Mouse (Mus musculus) kidney, embryonic 16.5 days (tissue): Measurements from ENCODE around the gene Brsk1. TPM values are rescaled to one million over a fixed set of nuclear protein-coding genes. Genes with fewer than 3 reads are reported as not detected.

ENCODE experiments used
- ATAC-seq: fragments of 200-750 bp; cut with Nextera tagmentation; 2 replicates; pipeline ENCODE4 v1.8.0; 2017; ENCODE audit warnings: moderate TSS enrichment; ENCODE audit not compliant: low FRiP score, low TSS enrichment
- H3K27ac ChIP-seq: fragments of 300-500 bp; sonication (generic); 2 replicates; pipeline ENCODE4 v1.5.1; 2014; ENCODE audit warnings: low read length
- H3K27me3 ChIP-seq: fragments of 300-500 bp; sonication (generic); 2 replicates; pipeline ENCODE4 v1.6.1; 2014; ENCODE audit warnings: low read length, control low read depth, mixed read lengths; ENCODE audit not compliant: insufficient read depth
- H3K36me3 ChIP-seq: fragments of 300-500 bp; sonication (generic); 2 replicates; pipeline ENCODE4 v1.6.1; 2014; ENCODE audit warnings: low read length, control low read depth, mixed read lengths; ENCODE audit not compliant: insufficient read depth
- H3K4me1 ChIP-seq: fragments of 300-500 bp; sonication (generic); 2 replicates; pipeline ENCODE4 v1.6.1; 2014; ENCODE audit warnings: low read length, control low read depth, mixed read lengths; ENCODE audit not compliant: insufficient read depth
- H3K4me2 ChIP-seq: fragments of 300-500 bp; sonication (generic); replicated peaks from 2 replicates; pipeline ENCODE4 v1.6.1; 2014; ENCODE audit warnings: low read depth, low read length
- H3K4me3 ChIP-seq: fragments of 300-500 bp; sonication (generic); 2 replicates; pipeline ENCODE4 v1.5.1; 2014; ENCODE audit warnings: mild to moderate bottlenecking, low read length
- H3K9ac ChIP-seq: fragments of 300-500 bp; sonication (generic); replicated peaks from 2 replicates; pipeline ENCODE4 v1.6.1; 2014; ENCODE audit warnings: low read length
- H3K9me3 ChIP-seq: fragments of 300-500 bp; sonication (generic); 2 replicates; pipeline ENCODE4 v1.6.1; 2016; ENCODE audit warnings: low read length, control low read depth
- WGBS: fragments of 180-500 bp; shearing (Covaris S2); extraction: QIAGEN DNeasy Blood & Tissue Kit; methylation state at CpG from one replicate; pipeline ENCODE4 v1.1.7; 2014; 5-methylcytosine and 5-hydroxymethylcytosine counted together
- polyA plus RNA-seq: library from polyadenylated mRNA; unstranded; fragments of >200 nt; fragmentation: Nextera tagmentation; extraction: Ambion mirVana; gene quantifications from 2 replicates; pipeline ENCODE4 v1.2.1, GENCODE M21; 2015

Gene Brsk1
- polyA plus RNA-seq, 1 experiment from 2014 or later, result 1.2 TPM

DNA sequence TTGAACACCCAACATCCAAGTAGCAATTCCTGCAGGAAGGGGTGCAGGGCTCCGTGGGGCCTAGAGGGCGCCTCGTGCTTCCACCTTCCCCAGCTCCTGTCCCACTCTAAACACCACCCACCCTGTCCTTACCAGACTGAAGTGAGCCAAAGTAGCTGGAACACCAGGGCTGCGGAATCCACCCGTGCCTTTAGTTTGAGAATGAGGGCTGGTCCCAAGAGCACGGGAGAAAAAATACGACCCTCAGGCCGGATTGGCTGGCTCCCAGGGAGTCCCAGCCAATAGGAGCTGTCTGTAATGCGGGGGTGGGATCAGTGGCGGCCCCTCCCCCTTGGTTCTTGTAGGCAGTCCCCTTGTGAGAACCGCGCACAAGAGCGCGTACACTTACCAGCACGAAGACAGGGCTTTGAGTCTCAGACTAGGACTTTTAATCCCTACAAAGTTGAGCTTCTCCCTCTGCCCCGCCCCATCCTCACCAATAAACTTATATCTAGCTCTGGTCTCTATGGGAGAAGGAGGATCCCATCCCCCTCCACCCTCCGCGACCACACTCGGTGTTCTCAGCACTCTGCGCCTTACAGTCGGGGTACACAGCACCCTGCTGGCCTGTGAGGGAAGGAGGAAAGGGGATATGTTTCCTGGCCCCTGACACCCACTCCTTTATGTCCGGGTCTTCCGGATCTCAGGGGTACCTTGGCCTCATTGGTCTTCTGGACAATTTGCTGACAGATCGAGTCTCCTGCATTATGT is 62.6 kb downstream of the Brsk1 start, which contains the start of gene Cox6b2:
TSS of gene Cox6b2 (minus strand) at position 274 of the 750 bp plus-strand sequence.
- peak; percentile 95 for ATAC-seq
- Histone ChIP-seq H3K4me2 (peak within 1 kb of the TSS; percentile 74), H3K27me3 (no peaks in the 10 kb centered on the region), H3K36me3 (peaks cover 6% of the 10 kb centered on the region; the same call in 1 of the 2 replicates), H3K4me1 (peaks cover 19% of the 10 kb centered on the region), H3K9me3 (no peaks in the 10 kb centered on the region), H3K27ac (peak within 1 kb of the TSS; percentile 80), H3K4me3 (peak within 1 kb of the TSS; percentile 58), H3K9ac (peak within 1 kb of the TSS; percentile 66)
- WGBS, result 3% methylated on average over 24 of the region's 24 CpGs

DNA sequence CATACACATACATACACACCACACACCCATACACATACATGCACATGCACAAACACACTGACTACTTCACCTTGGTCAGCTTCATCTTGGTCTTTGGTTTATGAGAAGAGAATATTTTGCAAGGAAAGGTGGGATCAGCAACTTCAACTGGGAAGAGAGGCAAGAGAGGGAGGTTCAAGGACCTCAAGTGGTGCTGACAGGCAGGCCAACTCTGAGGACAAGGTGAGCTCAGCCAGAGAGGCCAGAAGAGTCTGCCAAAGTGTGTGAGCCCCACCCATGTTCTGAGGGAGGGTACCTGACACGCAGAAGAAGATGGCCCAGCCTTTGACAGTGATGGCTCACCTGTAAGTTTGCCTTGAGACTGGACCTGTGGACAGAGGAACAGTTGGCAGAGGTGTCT is 69.3 kb downstream of the Brsk1 start:
- 67% methylated on average over 1 of the region's 1 CpGs for WGBS

DNA sequence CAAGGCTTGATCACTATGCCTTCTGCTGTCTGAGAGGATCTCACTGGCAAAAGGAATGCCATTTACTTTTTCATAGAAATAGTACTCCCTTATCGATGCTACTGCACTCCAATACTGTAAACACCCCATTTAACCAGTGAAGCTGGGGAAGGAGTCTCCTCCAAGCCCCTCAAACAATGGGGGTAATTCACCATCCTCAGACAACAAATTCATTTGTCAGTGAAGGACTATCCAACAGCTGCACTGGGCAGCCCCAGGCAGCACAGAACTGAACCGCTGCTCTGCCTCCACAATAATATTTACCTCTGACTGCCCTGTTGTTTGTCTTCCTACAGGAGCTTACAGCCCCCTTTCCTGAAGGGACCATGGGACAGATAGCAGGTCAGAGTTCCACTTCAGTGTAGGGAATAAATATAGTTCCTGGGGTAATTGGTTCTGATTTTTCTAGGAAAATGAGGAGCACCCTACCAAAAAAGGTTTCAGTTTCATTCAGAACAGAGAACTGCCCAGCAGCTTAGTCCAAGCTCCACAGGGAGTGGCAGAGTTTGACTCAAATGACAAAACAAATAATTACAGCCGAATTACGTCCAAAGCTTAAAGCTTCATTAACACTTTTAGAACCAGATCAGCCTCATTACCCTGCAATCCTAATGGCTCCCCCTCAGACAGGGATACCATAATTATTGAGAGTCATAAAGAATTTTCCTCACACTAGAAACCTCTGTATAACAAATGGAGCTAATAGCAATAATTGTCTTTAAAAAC is 74.7 kb downstream of the Brsk1 start:
- Histone ChIP-seq H3K4me2 (no peak overlapping the region), H3K9me3 (no peaks in the 10 kb centered on the region), H3K27me3 (no peaks in the 10 kb centered on the region; the same call in 1 of the 2 replicates), H3K9ac (no peak overlapping the region; the same call in 1 of the 2 replicates), H3K4me1 (no peaks in the 10 kb centered on the region), H3K36me3 (no peaks in the 10 kb centered on the region), H3K4me3 (no peak overlapping the region), H3K27ac (no peak overlapping the region)
- 16% methylated on average over 4 of the region's 4 CpGs for WGBS
- no peak for ATAC-seq

More for the DNA sequence above, 69.3 kb downstream of the Brsk1 start:
- no peak overlapping the region for H3K4me3 ChIP-seq
- H3K4me2 ChIP-seq, result no peak overlapping the region
- H3K27me3 ChIP-seq, result no peaks in the 10 kb centered on the region
- H3K36me3 ChIP-seq, result no peaks in the 10 kb centered on the region
- H3K27ac ChIP-seq, result no peak overlapping the region
- H3K9me3 ChIP-seq, result no peaks in the 10 kb centered on the region
- no peak for ATAC-seq
- no peaks in the 10 kb centered on the region for H3K4me1 ChIP-seq
- no peak overlapping the region for H3K9ac ChIP-seq

Other genes with a start within 250 kb of the Brsk1 start
- 34.4 and 34.5 TPM in 2 replicates for gene Rdh13, start 245.0 kb upstream of the Brsk1 start, polyA plus RNA-seq
- gene Eps8l1, start 229.9 kb upstream of the Brsk1 start, polyA plus RNA-seq, result 8.8 and 10.1 TPM in 2 replicates
- 22.1 and 31.6 TPM in 2 replicates for gene Ppp1r12c, start 188.9 kb upstream of the Brsk1 start, polyA plus RNA-seq
- gene Tnnt1, start 174.2 kb upstream of the Brsk1 start, polyA plus RNA-seq, result 20.9 and 21.6 TPM in 2 replicates
- gene Tnni3, start 166.4 kb upstream of the Brsk1 start, polyA plus RNA-seq, result 5.8 and 6.1 TPM in 2 replicates
- 3.3 and 3.5 TPM in 2 replicates for gene Dnaaf3, start 158.2 kb upstream of the Brsk1 start, polyA plus RNA-seq
- 5.3 and 6.6 TPM in 2 replicates for gene Syt5, start 143.1 kb upstream of the Brsk1 start, polyA plus RNA-seq
- not detected in 2 replicates for gene Ptprh, start 86.6 kb upstream of the Brsk1 start, polyA plus RNA-seq
- 1.2 and 1.3 TPM in 2 replicates for gene Tmem86b, start 59.2 kb upstream of the Brsk1 start, polyA plus RNA-seq
- gene Ppp6r1, start 31.6 kb upstream of the Brsk1 start, polyA plus RNA-seq, result 3.2 and 5.2 TPM in 2 replicates
- 114 and 118 TPM in 2 replicates for gene Hspbp1, start 5.5 kb upstream of the Brsk1 start, polyA plus RNA-seq
- 0.07 and 0.08 TPM in 2 replicates for gene Tmem150b, start 34.6 kb downstream of the Brsk1 start, polyA plus RNA-seq
- gene Kmt5c, start 49.5 kb downstream of the Brsk1 start, polyA plus RNA-seq, result 99.3 and 104 TPM in 2 replicates
- gene Cox6b2, start 62.5 kb downstream of the Brsk1 start, polyA plus RNA-seq, result 71.2 and 71.4 TPM in 2 replicates
- gene Fam71e2, start 80.7 kb downstream of the Brsk1 start, polyA plus RNA-seq, result not detected in 2 replicates
- 0.17 and 0.42 TPM in 2 replicates for gene Il11, start 92.3 kb downstream of the Brsk1 start, polyA plus RNA-seq
- 0.57 and 0.97 TPM in 2 replicates for gene Tmem190, start 92.3 kb downstream of the Brsk1 start, polyA plus RNA-seq
- gene Tmem238, start 99.1 kb downstream of the Brsk1 start, polyA plus RNA-seq, result 12.5 and 14.3 TPM in 2 replicates
- gene Rpl28, start 102.3 kb downstream of the Brsk1 start, polyA plus RNA-seq, result 315 and 357 TPM in 2 replicates
- 355 and 360 TPM in 2 replicates for gene Ube2s, start 122.0 kb downstream of the Brsk1 start, polyA plus RNA-seq
- 0.84 and 1.1 TPM in 2 replicates for gene Shisa7, start 154.1 kb downstream of the Brsk1 start, polyA plus RNA-seq
- 9.2 and 9.7 TPM in 2 replicates for gene Isoc2b, start 179.7 kb downstream of the Brsk1 start, polyA plus RNA-seq
- gene Isoc2a, start 186.5 kb downstream of the Brsk1 start, polyA plus RNA-seq, result 1.2 and 1.4 TPM in 2 replicates
- not detected in 2 replicates for gene Gm36210, start 215.9 kb downstream of the Brsk1 start, polyA plus RNA-seq
- gene Zfp628, start 224.6 kb downstream of the Brsk1 start, polyA plus RNA-seq, result 3.6 and 4.2 TPM in 2 replicates
- 5.8 and 6.2 TPM in 2 replicates for gene Nat14, start 231.4 kb downstream of the Brsk1 start, polyA plus RNA-seq
- gene Ssc5d, start 235.2 kb downstream of the Brsk1 start, polyA plus RNA-seq, result 2.3 and 2.8 TPM in 2 replicates